Mouse (Mus musculus) liver, embryonic 12.5 days (tissue): ENCODE results near the gene Gm17606. TPM values are rescaled to one million over a fixed set of nuclear protein-coding genes. Genes with fewer than 3 reads are reported as not detected.

Source experiments
- ATAC-seq: fragments of 200-750 bp; cut with Nextera tagmentation; 2 replicates; pipeline ENCODE4 v1.8.0; 2017; ENCODE audit warnings: moderate number of reproducible peaks, mild to moderate bottlenecking, moderate library complexity
- H3K27ac ChIP-seq: fragments of 300-500 bp; sonication (generic); 2 replicates; pipeline ENCODE4 v1.5.1; 2016; ENCODE audit warnings: mild to moderate bottlenecking
- H3K27me3 ChIP-seq: fragments of 300-500 bp; sonication (generic); replicated peaks from 2 replicates; pipeline ENCODE4 v1.6.1; 2016; ENCODE audit warnings: mild to moderate bottlenecking, moderate library complexity
- H3K36me3 ChIP-seq: fragments of 300-500 bp; sonication (generic); 2 replicates; pipeline ENCODE4 v1.6.1; 2016; ENCODE audit warnings: mild to moderate bottlenecking, moderate library complexity
- H3K4me1 ChIP-seq: fragments of 300-500 bp; sonication (generic); 2 replicates; pipeline ENCODE4 v1.6.1; 2016
- H3K4me2 ChIP-seq: fragments of 300-500 bp; sonication (generic); 2 replicates; pipeline ENCODE4 v1.6.1; 2016; ENCODE audit warnings: mild to moderate bottlenecking, moderate library complexity
- H3K4me3 ChIP-seq: fragments of 300-500 bp; sonication (generic); 2 replicates; pipeline ENCODE4 v1.5.1; 2016; ENCODE audit warnings: mild to moderate bottlenecking, moderate library complexity
- H3K9ac ChIP-seq: fragments of 300-500 bp; sonication (generic); 2 replicates; pipeline ENCODE4 v1.6.1; 2016; ENCODE audit warnings: mild to moderate bottlenecking, moderate library complexity
- H3K9me3 ChIP-seq: fragments of 300-500 bp; sonication (generic); replicated peaks from 2 replicates; pipeline ENCODE4 v1.6.1; 2016; ENCODE audit warnings: mild to moderate bottlenecking, moderate library complexity
- WGBS: fragments of 180-500 bp; shearing (Covaris S2); methylation state at CpG from one replicate; pipeline ENCODE4 v1.1.7; 2016; ENCODE audit not compliant: insufficient replicate concordance; 5-methylcytosine and 5-hydroxymethylcytosine counted together
- polyA plus RNA-seq: library from polyadenylated mRNA; unstranded; fragments of >200 nt; fragmentation: Nextera tagmentation; extraction: Ambion mirVana; gene quantifications from 2 replicates; pipeline ENCODE4 v1.2.1, GENCODE M21; 2016

The Gm17606 gene
- polyA plus RNA-seq, 1 experiment from 2014 or later, result not detected

DNA sequence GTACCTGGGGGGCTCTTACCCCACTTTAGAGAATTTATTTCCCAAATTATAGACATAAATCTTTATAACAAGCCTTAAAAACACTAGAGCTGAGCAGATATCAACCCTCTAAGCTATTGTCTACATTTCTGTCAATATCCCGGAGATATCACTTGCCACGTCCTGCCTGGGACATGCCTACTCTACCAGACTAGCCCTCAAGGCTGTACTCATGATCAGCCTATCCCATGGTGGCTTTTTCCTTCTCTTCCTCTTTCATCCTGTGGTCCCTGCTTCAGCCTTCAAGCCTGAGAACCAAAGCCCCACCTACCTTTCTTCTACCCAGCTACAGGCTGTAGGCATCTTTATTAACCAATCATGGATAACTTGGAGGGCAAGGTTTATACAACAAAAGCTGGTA lies 11.0 kb upstream of the Gm17606 start:
- no peak overlapping the region for H3K4me3 ChIP-seq
- H3K9ac ChIP-seq, result no peak overlapping the region
- no peak for ATAC-seq
- H3K4me1 ChIP-seq, result 0 out of 2 replicates have a peak, but pooled peaks cover 4% of the 10 kb centered on the region
- no peak overlapping the region for H3K27ac ChIP-seq
- no peaks in the 10 kb centered on the region for H3K9me3 ChIP-seq
- peaks cover 28% of the 10 kb centered on the region for H3K27me3 ChIP-seq
- no peak overlapping the region for H3K4me2 ChIP-seq
- WGBS, result 65% methylated on average over 2 of the region's 2 CpGs
- H3K36me3 ChIP-seq, result peaks cover 19% of the 10 kb centered on the region

GRCm38 (mm10) chr14:54630583-54631239 lies 10.0 kb upstream of the Gm17606 start:
- Histone ChIP-seq H3K4me2 (no peak overlapping the region), H3K36me3 (peaks cover 20% of the 10 kb centered on the region), H3K4me3 (no peak overlapping the region), H3K9me3 (no peaks in the 10 kb centered on the region), H3K4me1 (0 out of 2 replicates have a peak, but pooled peaks cover 4% of the 10 kb centered on the region), H3K27ac (no peak overlapping the region), H3K27me3 (peaks cover 19% of the 10 kb centered on the region), H3K9ac (no peak overlapping the region)
- no peak; the same call in 1 of the 2 replicates for ATAC-seq
- 58% methylated on average over 11 of the region's 11 CpGs for WGBS

DNA sequence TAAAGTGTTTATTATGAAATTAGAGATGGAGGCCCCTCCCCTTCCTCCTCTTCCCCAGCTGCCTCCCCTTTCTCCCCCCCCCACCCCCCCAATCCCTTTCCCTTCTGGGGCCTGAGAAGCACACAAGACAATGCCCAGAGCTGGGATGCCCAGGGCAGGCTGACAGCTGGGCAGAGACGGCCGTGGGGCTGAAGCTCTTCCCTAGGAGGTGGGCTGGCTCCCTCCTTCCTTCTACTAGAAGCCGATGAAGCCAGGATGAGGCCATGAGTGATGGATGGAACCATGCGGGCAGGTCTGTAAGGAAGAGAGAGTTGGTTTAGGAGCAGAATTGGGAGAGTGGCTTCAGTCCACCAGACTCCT lies 9.5 kb upstream of the Gm17606 start:
- 74% methylated on average over 4 of the region's 4 CpGs for WGBS
- Histone ChIP-seq H3K4me3 (no peak overlapping the region), H3K9ac (no peak overlapping the region), H3K4me1 (0 out of 2 replicates have a peak, but pooled peaks cover 4% of the 10 kb centered on the region), H3K27me3 (peaks cover 14% of the 10 kb centered on the region), H3K9me3 (no peaks in the 10 kb centered on the region), H3K36me3 (peaks cover 26% of the 10 kb centered on the region), H3K4me2 (no peak overlapping the region), H3K27ac (no peak overlapping the region)
- no peak for ATAC-seq

GRCm38 (mm10) chr14:54632252-54632651 lies 8.5 kb upstream of the Gm17606 start:
- ATAC-seq, result no peak
- H3K9ac ChIP-seq, result no peak overlapping the region
- no peak overlapping the region for H3K4me3 ChIP-seq
- no peak overlapping the region for H3K27ac ChIP-seq
- 91% methylated on average over 37 of the region's 37 CpGs for WGBS
- 0 out of 2 replicates have a peak, but pooled peaks cover 4% of the 10 kb centered on the region for H3K27me3 ChIP-seq
- H3K4me1 ChIP-seq, result 0 out of 2 replicates have a peak, but pooled peaks cover 4% of the 10 kb centered on the region
- H3K4me2 ChIP-seq, result no peak overlapping the region
- H3K36me3 ChIP-seq, result peaks cover 28% of the 10 kb centered on the region
- no peaks in the 10 kb centered on the region for H3K9me3 ChIP-seq

DNA sequence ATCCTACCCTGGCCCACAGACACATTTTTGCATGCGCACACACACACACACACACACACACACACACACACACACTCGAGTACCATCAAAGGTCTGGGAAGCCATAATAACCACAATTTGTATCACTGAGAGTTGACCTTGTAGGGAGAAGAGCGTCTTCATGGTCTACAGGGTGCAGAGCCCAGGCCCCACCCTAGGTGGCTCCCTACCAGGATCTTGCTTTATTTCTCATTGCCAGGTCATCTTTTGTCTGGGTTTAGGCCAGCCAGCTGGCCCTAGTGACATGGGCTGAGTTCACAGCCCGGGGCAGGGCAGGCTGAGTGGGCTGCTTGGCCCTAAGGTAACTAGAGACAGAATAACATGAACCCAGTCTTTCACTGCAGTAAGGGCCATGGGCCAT lies 6.6 kb upstream of the Gm17606 start:
- Histone ChIP-seq H3K27me3 (peaks cover 6% of the 10 kb centered on the region), H3K27ac (no peak overlapping the region), H3K9me3 (no peaks in the 10 kb centered on the region), H3K4me1 (0 out of 2 replicates have a peak, but pooled peaks cover 4% of the 10 kb centered on the region), H3K4me3 (no peak overlapping the region), H3K4me2 (no peak overlapping the region), H3K9ac (no peak overlapping the region), H3K36me3 (peaks cover 30% of the 10 kb centered on the region)
- no peak for ATAC-seq
- 68% methylated on average over 4 of the region's 4 CpGs for WGBS

DNA sequence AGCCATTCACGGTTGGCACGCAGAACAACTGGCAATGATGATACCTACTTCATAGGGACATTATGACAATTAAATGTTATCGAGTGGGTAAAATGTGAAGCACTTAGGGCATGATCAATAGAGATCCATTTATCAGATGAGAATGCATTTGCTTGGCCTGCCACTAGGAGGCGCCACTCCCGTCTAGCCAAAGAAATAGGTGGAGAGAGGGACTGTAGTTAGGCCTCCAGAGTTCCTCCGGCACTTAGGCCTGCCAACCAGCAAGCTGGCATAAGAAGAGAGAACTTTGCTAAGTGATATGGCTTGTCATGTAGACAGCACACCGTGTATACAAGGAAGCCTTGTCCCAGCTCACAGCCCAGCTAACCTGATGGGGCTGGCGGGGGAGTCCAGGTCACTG lies 3.8 kb upstream of the Gm17606 start:
- Histone ChIP-seq H3K4me2 (no peak overlapping the region), H3K4me3 (no peak overlapping the region), H3K4me1 (peaks cover 20% of the 10 kb centered on the region), H3K9me3 (no peaks in the 10 kb centered on the region), H3K9ac (no peak overlapping the region), H3K27me3 (peaks cover 25% of the 10 kb centered on the region), H3K36me3 (peaks cover 27% of the 10 kb centered on the region), H3K27ac (no peak overlapping the region)
- 46% methylated on average over 8 of the region's 8 CpGs for WGBS
- no peak for ATAC-seq

GRCm38 (mm10) chr14:54638210-54638609 lies 2.5 kb upstream of the Gm17606 start:
- WGBS, result 75% methylated on average over 5 of the region's 5 CpGs
- H3K36me3 ChIP-seq, result peaks cover 27% of the 10 kb centered on the region
- peaks cover 25% of the 10 kb centered on the region for H3K27me3 ChIP-seq
- ATAC-seq, result no peak
- no peak overlapping the region for H3K4me3 ChIP-seq
- H3K9me3 ChIP-seq, result no peaks in the 10 kb centered on the region
- peaks cover 20% of the 10 kb centered on the region for H3K4me1 ChIP-seq
- no peak overlapping the region for H3K9ac ChIP-seq
- no peak overlapping the region for H3K4me2 ChIP-seq
- H3K27ac ChIP-seq, result no peak overlapping the region

DNA sequence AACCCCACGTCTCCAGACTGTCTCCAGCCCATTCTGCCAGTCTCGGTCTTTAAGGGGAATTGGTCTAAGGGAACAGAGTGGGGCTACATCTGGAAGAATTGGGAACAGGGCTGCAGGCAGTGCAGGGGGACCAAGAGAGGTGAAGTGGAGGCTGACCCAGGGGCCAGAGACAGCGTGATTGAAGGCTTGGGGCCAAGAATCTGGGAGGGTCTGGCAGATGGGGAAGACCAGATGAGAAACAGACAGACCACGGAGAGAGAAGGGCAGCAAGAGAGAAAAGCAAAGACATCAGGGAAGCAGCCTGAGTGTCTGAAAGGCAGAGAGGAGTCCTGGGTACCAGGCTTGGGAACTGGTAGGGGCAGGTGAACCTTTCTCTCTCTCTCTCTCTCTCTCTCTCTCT lies 631 bp upstream of the Gm17606 start:
- Histone ChIP-seq H3K36me3 (peaks cover 43% of the 10 kb centered on the region), H3K4me2 (peak overlapping the region; percentile 100), H3K4me3 (no peak overlapping the region), H3K9me3 (no peaks in the 10 kb centered on the region), H3K4me1 (peaks cover 20% of the 10 kb centered on the region), H3K27me3 (peaks cover 25% of the 10 kb centered on the region), H3K27ac (no peak overlapping the region), H3K9ac (peak overlapping the region; percentile 80; the same call in 1 of the 2 replicates)
- 43% methylated on average over 4 of the region's 4 CpGs for WGBS
- no peak for ATAC-seq

DNA sequence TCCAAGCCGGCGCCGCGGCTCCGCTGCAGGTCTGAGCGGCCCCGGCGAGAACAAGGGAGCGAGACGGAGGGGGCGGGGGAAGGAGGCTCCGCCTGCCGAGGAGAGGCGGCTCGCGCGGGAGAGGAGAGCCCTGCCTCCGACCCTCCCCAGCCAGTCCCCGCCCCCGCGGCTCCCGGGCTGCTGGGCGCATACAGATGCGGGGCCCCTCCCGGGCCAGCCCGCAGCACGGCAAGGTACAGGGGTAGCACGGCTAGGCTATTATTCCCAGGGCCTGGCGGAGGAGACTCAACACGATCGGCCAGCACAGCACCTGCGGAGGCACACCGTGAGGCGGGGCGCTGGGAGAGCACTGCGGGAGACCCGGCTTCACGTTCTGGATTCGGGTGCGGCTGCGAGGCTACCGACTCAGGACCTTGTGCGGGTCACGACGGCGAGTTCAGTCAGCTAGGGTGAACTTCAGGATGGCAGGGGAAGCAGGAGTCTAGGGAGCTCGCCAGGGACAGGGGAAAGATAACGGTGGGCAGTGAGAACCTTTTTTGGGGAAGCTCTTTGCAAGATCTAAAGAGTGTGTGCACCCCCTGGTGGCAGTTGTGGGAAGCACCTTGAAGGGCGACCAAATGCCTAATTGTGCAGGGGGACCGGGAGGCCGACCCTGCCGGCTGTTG lies 685 bp downstream of the Gm17606 start, which contains the start of gene Cdh24:
Gene Cdh24, minus strand, starts transcription at position 60 of the 665 bp plus-strand sequence.
- peak within 1 kb of the TSS; percentile 100 for H3K4me2 ChIP-seq
- peak within 1 kb of the TSS; percentile 71 for H3K4me3 ChIP-seq
- peaks cover 49% of the 10 kb centered on the region for H3K36me3 ChIP-seq
- under 1% methylated on average over 51 of the region's 52 CpGs for WGBS
- H3K9me3 ChIP-seq, result no peaks in the 10 kb centered on the region
- peak within 1 kb of the TSS; percentile 80 for H3K9ac ChIP-seq
- ATAC-seq, result peak; percentile 93
- peak within 1 kb of the TSS; percentile 75 for H3K27ac ChIP-seq
- peaks cover 25% of the 10 kb centered on the region for H3K27me3 ChIP-seq
- peaks cover 20% of the 10 kb centered on the region for H3K4me1 ChIP-seq

- Histone ChIP-seq H3K27me3 (peaks cover 25% of the 10 kb centered on the region), H3K4me3 (no peak overlapping the region), H3K27ac (no peak overlapping the region), H3K36me3 (peaks cover 56% of the 10 kb centered on the region), H3K9ac (no peak overlapping the region), H3K4me1 (peaks cover 20% of the 10 kb centered on the region), H3K9me3 (no peaks in the 10 kb centered on the region), H3K4me2 (peak overlapping the region; percentile 100; the same call in 1 of the 2 replicates)
- no peak for ATAC-seq
- 87% methylated on average over 25 of the region's 25 CpGs for WGBS
Measured at GRCm38 (mm10) chr14:54642224-54642944, 1.6 kb downstream of the Gm17606 start.

DNA sequence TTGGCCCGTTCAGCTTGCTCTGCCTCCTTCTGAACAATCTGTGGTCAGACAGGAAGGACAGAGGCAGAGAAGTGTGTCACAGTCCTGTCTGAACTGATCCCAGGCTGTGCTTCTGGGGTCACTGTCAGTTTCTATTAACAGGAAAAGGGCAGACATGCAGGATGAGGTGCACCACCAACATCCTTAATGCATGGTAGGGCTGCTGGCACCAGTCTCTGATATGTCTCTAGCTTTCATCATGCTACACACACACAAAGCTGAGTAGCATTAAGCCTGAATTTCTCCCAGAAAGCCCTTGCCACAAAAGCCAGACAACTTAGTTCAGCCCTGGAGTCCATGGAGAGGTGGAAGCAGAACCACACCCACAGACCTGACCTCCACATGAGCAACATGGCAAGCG lies 2.3 kb downstream of the Gm17606 start:
- Histone ChIP-seq H3K9me3 (no peaks in the 10 kb centered on the region), H3K4me2 (no peak overlapping the region), H3K27ac (no peak overlapping the region), H3K4me3 (no peak overlapping the region), H3K4me1 (peaks cover 23% of the 10 kb centered on the region), H3K36me3 (peaks cover 61% of the 10 kb centered on the region), H3K9ac (no peak overlapping the region), H3K27me3 (peaks cover 25% of the 10 kb centered on the region)
- no peak for ATAC-seq
- WGBS, result 89% methylated on average over 2 of the region's 2 CpGs

GRCm38 (mm10) chr14:54644294-54644693 lies 3.5 kb downstream of the Gm17606 start:
- Histone ChIP-seq H3K4me1 (peaks cover 34% of the 10 kb centered on the region), H3K4me3 (no peak overlapping the region), H3K4me2 (no peak overlapping the region), H3K9me3 (no peaks in the 10 kb centered on the region), H3K9ac (no peak overlapping the region), H3K27me3 (peaks cover 18% of the 10 kb centered on the region), H3K27ac (no peak overlapping the region), H3K36me3 (peaks cover 73% of the 10 kb centered on the region)
- WGBS, result 94% methylated on average over 9 of the region's 9 CpGs
- ATAC-seq, result no peak
